Mouse (Mus musculus): Measurements from ENCODE around the gene Cd82.
A peak's percentile ranks its signal among the peaks of the same experiment; 100 is the strongest.

Gene Cd82

DNA sequence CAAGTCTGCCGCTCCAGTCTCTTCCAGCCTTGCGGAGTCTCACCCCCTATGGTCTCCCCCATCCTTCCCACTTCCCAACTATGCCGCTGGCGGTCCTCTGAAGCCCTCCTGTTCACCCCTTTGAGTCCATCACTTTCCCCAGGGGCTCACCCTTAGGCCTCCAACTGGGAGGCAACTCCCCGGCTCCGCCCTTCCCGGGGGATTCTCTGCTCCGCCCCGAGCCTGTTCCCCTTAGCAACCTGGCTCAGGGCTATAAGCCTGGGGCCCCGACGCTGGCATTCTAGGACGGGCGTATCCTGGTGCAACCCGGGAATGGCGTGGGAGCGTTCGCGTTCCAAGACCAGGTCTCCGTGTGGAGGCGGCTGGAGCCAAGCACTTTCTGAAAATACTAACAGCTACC, at the start of gene Cd82:
TSS of gene Cd82 (minus strand) at position 381 of the 400 bp plus-strand sequence.
- peak; percentile 79 for DNase-seq

DNA sequence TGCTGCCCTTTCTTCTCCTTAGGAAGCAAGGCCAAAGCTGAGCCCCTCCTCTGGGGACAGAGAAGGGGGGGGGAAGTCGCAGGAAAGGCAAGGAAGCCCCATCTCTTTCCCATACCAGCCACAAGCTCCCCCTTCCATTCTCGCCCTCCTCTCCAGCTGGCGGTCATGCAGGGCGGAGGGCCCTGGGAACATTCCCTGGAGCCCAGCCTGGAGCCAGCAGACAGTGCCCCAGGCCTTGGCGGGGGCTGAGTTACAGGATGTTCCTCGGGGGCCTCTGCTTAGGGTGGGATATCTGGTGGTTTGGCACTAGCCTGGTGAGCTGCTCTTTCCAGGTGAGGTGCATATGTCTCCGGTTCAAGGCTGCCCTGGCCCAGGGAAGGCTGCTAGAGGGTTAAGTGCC, 49.2 kb upstream of the Cd82 start:
- no peak for DNase-seq

DNA sequence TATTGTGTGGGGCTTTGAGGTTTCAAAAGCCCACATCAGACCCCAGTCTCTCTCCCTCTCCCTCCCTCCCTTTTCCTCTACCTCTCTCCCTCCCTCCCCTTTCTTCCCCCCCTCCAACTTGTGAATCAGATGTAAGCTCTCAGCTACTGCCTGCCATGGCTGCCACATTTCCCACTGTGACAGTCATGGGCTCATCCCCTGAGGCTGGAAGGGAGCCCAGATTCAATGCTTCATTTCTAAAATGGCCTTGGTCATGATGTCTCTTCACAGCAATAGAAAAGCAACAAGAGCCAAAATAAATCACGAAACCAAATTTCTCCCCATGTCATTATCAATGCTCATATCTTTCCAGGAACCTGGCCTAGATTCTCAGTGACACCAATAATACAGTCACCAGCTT, 47.9 kb upstream of the Cd82 start:
- DNase-seq, result no peak

DNA sequence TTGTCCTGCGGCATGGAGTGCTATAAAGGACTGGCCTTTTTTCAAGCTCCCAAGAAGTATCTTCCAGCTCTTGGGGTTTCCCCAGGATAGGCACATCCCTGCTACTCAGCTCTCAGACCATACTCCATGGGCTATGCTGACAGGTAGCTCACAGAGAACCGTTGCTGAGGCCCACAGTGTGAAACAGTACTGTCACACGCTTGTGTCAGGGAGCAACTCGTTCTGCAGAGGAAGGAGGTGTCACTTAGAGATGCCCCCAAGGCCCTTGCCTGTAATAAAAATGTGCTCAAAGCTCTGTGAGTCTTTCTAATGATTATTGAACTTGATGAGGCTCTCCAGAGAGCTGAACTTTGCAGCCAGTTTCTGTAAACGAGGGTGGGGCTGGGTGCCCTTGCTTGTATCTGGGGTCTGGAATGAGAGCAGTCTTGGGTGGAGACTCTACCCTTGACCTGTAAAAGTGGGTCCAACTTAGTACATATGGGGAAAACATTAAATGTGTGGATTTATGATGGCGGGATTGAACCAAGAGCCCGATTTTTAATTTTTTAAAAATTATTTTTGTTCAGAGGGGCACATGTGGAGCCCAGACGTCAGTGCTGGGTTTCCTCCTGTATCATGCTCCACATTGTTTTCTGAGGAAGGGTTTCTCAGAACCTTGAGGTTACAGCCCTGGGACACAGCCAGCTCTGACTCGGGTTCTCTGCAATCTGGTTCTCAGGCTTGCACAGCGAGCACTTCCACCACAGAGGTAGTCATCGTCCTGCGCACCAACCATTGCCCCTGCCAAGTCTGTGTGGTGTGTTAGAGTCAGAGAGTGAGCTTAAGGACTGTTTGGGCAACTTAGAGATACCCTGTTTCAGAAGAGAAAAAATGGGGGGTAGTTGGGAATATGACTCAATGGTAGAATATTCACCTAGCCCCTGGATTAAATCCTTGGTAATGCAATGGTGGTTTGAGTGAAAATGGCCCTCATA, 47.1 kb upstream of the Cd82 start:
- no peak for DNase-seq

DNA sequence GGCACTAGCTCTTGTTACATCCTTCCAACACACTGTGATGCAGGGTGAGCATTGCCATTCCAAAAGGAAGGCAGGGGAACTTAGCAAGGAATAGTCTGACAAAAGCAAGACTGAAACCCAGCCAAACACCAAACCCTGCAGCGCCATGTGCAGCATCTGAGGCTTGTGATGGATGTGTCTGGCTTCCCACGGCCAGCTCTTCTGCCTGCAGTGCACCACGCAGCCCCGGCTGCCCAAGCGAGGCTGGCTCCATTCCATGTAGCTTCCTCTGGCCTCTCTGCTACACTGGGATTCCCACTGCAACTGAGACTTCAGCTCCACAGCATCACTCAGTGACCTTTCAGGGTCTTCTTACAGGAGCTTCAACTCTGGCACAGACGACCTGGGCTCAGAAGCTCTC, 42.2 kb upstream of the Cd82 start:
- DNase-seq, result no peak

DNA sequence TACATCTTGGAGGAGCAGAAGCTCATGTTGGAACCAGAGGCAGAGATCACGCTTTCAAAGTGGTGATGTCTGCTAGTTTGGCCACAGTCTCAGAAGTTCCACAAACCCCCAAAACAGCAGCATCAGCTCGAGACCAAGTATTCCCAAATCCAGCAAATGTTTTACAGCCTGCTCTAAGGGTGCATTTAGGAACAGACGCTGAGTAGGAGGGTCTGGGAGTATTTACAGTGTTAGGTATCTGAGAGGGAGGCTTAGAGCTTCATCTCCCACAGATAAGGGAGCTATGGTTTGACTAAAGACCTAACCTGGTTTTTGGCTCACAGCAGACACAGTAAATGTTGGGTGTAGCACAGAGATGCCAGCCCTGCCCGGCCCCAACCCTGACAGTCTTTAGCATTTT, 40.4 kb upstream of the Cd82 start:
- no peak for DNase-seq

DNA sequence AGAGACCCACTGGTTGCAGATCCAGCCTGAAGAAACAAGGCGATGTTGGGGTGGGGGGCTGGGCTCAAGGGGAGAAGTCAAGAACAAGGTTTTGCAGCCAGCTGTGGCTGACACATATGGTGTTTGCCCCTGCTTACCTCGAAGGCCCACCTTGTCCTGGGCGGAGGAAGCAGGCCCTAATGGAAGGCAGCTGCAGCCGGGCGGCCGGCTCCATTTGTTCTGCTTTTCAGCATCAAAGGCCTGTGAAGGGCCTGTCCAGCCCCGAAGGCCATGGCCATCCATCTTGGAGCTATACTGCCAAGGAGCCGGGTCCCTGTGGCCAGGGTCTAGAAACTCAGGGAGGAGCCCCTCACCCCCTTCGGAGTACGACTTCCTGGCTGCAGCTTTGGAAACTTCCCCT, 38.4 kb upstream of the Cd82 start:
- DNase-seq, result no peak

- DNase-seq, result no peak
These were observed 34.3 kb upstream of the Cd82 start for GRCm38 (mm10) chr2:93497221-93497620.

DNA sequence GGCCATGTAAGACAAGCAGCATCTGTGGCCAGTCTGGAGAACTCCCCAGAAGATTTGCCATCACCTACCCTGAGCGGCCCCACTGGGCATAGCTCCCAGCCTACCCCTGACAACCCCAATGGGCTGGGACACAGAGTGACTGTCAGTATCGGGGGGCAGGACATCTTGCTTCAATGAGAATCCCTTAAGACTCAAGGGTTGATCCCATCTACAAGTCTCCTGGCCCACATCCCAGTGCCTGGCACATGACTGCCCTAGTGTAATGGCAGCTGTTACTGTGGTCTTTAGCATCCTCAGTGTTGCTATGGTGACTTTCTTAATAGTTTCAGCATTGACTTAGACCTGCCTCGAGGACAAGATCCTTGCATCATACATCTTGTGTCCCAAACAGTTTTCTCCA, 32.2 kb upstream of the Cd82 start:
- no peak for DNase-seq

DNA sequence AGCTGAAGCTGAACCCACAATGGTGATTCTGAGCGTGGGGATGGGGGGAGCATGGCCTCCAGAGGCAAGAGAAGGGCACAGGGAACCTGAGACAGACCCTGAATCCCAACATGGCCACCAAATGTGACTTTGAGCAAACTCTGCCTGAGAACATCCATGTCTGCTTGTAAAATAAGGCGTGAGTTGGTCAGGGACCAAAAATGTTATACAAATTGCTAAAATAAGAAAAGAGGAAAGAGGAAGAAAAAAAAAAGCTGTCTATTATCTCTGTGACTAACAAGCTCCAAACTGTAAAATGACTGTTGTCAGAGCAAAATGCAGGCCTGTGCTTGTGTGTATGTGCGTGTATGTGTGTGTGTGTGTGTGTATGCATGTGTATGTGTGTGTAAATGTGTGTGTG, 30.6 kb upstream of the Cd82 start:
- no peak for DNase-seq

GRCm38 (mm10) chr2:93490516-93490915, 27.6 kb upstream of the Cd82 start:
- no peak for DNase-seq

DNA sequence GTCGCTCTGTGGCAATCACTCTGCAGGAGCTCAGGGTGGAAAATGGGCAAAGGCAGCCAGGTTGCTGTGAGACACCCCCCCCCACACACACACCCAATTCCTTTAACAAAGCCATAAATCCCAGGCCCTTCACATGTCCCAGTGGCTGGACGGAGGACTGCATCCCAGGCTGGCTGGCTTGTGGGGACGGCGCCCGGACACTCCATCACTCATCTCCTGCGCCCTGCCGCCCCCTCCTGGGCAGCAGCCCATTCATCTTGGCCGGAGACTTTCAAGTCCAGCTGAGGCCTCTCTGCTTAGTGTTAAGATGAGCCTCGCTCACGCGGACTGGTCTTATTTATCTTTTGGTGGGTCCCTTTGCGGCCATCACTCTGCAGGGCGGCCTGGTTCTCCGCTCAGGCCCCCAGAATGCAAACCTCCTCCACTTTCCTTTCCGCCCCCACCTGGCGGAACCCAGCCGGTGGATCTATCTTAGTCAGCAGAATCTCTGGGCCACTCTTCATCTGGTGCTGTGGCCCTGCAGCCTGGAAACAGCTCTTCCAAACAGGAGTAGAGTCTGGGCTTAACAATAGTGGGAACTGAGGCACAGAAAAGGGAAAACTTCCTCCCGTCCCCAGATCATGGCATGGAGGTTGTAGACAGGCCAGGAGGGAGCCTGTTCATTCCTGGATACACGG, 26.1 kb upstream of the Cd82 start:
- no peak for DNase-seq

- no peak for DNase-seq
These were observed 22.5 kb upstream of the Cd82 start for GRCm38 (mm10) chr2:93485459-93485858.

GRCm38 (mm10) chr2:93482036-93482644, 19.2 kb upstream of the Cd82 start:
- no peak for DNase-seq

DNA sequence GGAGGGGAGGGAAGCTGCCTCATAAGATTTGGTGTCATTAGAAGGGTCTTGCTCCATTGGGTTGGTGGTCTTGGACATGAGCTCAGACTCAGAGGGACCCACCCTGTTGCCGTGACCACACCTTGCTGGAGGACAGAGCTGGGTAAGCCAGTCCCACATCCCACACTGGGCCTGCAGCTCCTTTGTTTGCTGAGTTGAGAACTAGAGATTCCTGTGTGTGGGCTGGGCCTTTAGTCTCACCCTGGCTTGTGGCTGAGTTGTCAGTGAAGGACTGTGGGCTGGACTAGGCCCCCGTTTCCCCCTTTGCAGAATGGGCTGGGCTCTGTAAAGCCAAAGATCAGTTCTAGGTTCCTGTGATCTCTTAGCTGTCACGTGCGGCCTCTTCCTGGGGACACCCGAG, 15.8 kb upstream of the Cd82 start:
- no peak for DNase-seq

DNA sequence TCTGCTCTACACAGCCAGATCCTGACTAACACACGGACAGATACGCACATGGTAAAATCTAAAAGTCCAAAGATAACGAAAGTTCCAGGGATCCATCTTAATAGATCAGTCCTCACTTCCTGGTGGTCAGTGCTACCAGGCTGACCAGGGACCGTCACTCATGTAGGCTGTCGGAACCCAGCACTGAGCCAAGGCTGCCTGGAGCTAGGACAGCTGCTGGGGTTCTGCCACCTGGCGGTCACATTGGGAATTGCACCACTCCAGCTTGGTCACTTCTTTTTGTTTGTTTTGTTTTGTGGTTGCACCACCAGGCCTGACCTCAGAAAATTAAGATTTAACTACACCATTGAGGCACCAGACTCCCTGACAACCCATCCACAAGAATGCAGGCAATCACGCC, 14.6 kb upstream of the Cd82 start:
- peak; percentile 20 for DNase-seq

- DNase-seq, result no peak
These were observed 13.5 kb upstream of the Cd82 start for GRCm38 (mm10) chr2:93476487-93476886.

DNA sequence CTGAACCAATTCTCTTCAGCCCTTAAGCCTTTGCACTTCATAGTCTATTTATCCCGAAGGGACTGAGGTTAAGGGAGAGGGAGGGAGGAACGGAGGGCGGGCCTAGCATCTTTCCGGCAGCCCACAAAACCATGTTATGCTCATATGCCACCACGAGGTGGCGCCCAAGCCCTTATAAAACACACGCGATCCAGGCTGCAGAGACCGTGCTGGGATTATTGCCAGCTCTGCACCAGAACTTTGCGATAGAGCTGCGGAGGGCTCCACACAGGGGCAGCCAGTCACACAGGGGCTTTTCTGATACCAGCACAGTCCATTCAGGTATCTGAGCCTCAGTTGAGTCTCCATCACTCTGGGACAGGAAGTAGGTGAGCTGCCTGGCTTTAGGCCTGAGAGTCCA, 12.1 kb upstream of the Cd82 start:
- peak; percentile 86 for DNase-seq

- no peak for DNase-seq
These were observed 11.0 kb upstream of the Cd82 start for GRCm38 (mm10) chr2:93473915-93474314.

- peak; percentile 76 for DNase-seq
These were observed 8.1 kb upstream of the Cd82 start for GRCm38 (mm10) chr2:93470849-93471576.

DNA sequence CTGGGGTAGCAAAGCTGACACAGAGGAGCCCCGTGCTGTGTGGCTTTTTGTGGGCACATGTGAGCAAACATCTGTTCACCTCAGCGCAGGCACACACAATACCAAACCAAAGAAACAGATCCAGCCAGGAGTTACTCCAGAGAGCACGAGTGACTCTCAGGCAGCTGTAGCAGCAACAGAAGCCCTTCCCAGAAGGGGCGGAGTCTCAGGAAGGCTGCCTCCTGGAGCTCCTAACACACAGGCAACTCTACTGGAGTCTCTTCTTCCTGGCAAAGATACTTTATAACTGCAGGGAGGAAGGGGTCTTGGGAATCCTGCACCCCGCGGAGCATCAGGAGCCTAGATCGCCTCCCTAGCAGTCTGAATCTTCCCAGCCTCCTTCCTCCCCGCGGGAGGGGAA, 7.2 kb upstream of the Cd82 start:
- DNase-seq, result peak; percentile 75

- DNase-seq, result peak; percentile 30
These were observed 6.2 kb upstream of the Cd82 start for GRCm38 (mm10) chr2:93469118-93469517.

GRCm38 (mm10) chr2:93466314-93466713, 3.4 kb upstream of the Cd82 start:
- DNase-seq, result no peak
